Mouse (Mus musculus) adrenal gland, postnatal 10 days (tissue): ENCODE results near the gene Rbak. TPM values are rescaled to one million over a fixed set of nuclear protein-coding genes. Genes with fewer than 3 reads are reported as not detected.
"Not testable (repeated sequence)": the region's sequence is repeated elsewhere in the genome, so short reads cannot be mapped to it uniquely, and the experiment has no call there.

ENCODE experiments used
- DNase-seq: peaks from one replicate; pipeline ENCODE4 v3.0.0; 2021; ENCODE audit warnings: mixed read lengths
- long read RNA-seq, 2 experiments: library from polyadenylated mRNA; stranded (forward); transcript quantifications; one replicate each; pipeline ENCODE4 v2.0.0; 2021
- total RNA-seq, 2 experiments: library from RNA; stranded (reverse); gene quantifications; 2 replicates each; pipeline ENCODE4 v1.2.3; 2021

Rbak gene
- total RNA-seq = 10 to 100 TPM in 1 of 2 experiments, 1 to 10 TPM in 1; 9.5 to 16.9 TPM
- long read RNA-seq, experiment 1, transcript Rbak-201 (5 exons, 3,335 nt) = major isoform, 11 of 22 reads
- long read RNA-seq, experiment 1, partial matches to known transcripts = 0 of 22 reads
- long read RNA-seq, experiment 1, other reads (novel, unspliced or antisense) = 9 of 22 reads
- long read RNA-seq, experiment 2, transcript Rbak-201 (5 exons, 3,335 nt) = major isoform, 6 of 21 reads
- long read RNA-seq, experiment 2, partial matches to known transcripts = 0 of 21 reads
- long read RNA-seq, experiment 2, other reads (novel, unspliced or antisense) = 14 of 21 reads

- peak; percentile 94 for DNase-seq
Measured at GRCm38 (mm10) chr5:143180255-143181076, at the start of gene Rbak, which contains the start of gene Spdye4b. Rbak (minus strand) TSS chr5:143180775. Spdye4b (plus strand) TSS chr5:143181017.

GRCm38 (mm10) chr5:143226790-143227189 lies 46.2 kb upstream of the Rbak start, which contains the start of gene Spdye4a:
Spdye4a (minus strand) TSS chr5:143226890.
- no peak for DNase-seq

- no peak for DNase-seq
Measured at GRCm38 (mm10) chr5:143222287-143222686, 41.7 kb upstream of the Rbak start.

- no peak for DNase-seq
Measured at GRCm38 (mm10) chr5:143220996-143221395, 40.4 kb upstream of the Rbak start.

GRCm38 (mm10) chr5:143213832-143214231 lies 33.3 kb upstream of the Rbak start:
- no peak for DNase-seq

- DNase-seq = no peak
Measured at GRCm38 (mm10) chr5:143205015-143205414, 24.4 kb upstream of the Rbak start.

GRCm38 (mm10) chr5:143196506-143196905 lies 15.9 kb upstream of the Rbak start:
- peak; percentile 27 for DNase-seq

- DNase-seq = no peak
Measured at GRCm38 (mm10) chr5:143195166-143195565, 14.6 kb upstream of the Rbak start.

- not testable (repeated sequence) for DNase-seq
Measured at GRCm38 (mm10) chr5:143194747-143195146, 14.2 kb upstream of the Rbak start.

- no peak for DNase-seq
Measured at GRCm38 (mm10) chr5:143192806-143193205, 12.2 kb upstream of the Rbak start.

GRCm38 (mm10) chr5:143188014-143188413 lies 7.4 kb upstream of the Rbak start:
- DNase-seq = not testable (repeated sequence)

- DNase-seq = peak; percentile 13
Measured at GRCm38 (mm10) chr5:143179179-143179578, 1.4 kb downstream of the Rbak start.

- DNase-seq = peak; percentile 38
Measured at GRCm38 (mm10) chr5:143177541-143178200, 2.9 kb downstream of the Rbak start.

- no peak for DNase-seq
Measured at GRCm38 (mm10) chr5:143175970-143176369, 4.6 kb downstream of the Rbak start.

GRCm38 (mm10) chr5:143165508-143166070 lies 15.0 kb downstream of the Rbak start:
- DNase-seq = no peak

GRCm38 (mm10) chr5:143155534-143155933 lies 25.0 kb downstream of the Rbak start:
- DNase-seq = no peak

GRCm38 (mm10) chr5:143153756-143154155 lies 26.8 kb downstream of the Rbak start:
- no peak for DNase-seq

- no peak for DNase-seq
Measured at GRCm38 (mm10) chr5:143150044-143150443, 30.5 kb downstream of the Rbak start.

GRCm38 (mm10) chr5:143149536-143149935 lies 31.0 kb downstream of the Rbak start:
- no peak for DNase-seq

GRCm38 (mm10) chr5:143148661-143149060 lies 31.9 kb downstream of the Rbak start:
- no peak for DNase-seq

GRCm38 (mm10) chr5:143147481-143147880 lies 33.1 kb downstream of the Rbak start, which contains the start of gene Olfr718-ps1:
Olfr718-ps1 (minus strand) TSS chr5:143147581.
- no peak for DNase-seq

- DNase-seq = peak; percentile 6
Measured at GRCm38 (mm10) chr5:143137580-143137979, 43.0 kb downstream of the Rbak start.
